Mouse (Mus musculus) ES-E14 (cell line): ENCODE data around the gene Antxr1. TPM values are rescaled to one million over a fixed set of nuclear protein-coding genes. Genes with fewer than 3 reads are reported as not detected.
A peak's percentile ranks its signal among the peaks of the same experiment; 100 is the strongest.

ENCODE experiments used
- DNase-seq: peaks from one replicate; pipeline ENCODE4 v3.0.0-alpha.2; 2013; ENCODE audit warnings: low read depth, low spot score
- H3K27ac ChIP-seq: 2 replicates; pipeline ENCODE4 v1.5.1; 2012; ENCODE audit warnings: low read depth, mild to moderate bottlenecking, low read length, moderate library complexity, mixed read lengths; ENCODE audit not compliant: poor library complexity, insufficient read depth, severe bottlenecking
- H3K36me3 ChIP-seq: 2 replicates; pipeline ENCODE4 v1.6.1; 2012; ENCODE audit warnings: mild to moderate bottlenecking, low read length, moderate library complexity, mixed read lengths; ENCODE audit not compliant: control insufficient read depth, poor library complexity, insufficient read depth, severe bottlenecking
- H3K4me1 ChIP-seq, 2 experiments: fragments of 150-350 bp in 1 of 2; sonication (generic) in 1 of 2; 2 replicates each; pipeline ENCODE4 v1.6.1; 2012; ENCODE audit warnings: low read length in 2 of 2, mild to moderate bottlenecking in 1 of 2, mixed read lengths in 1 of 2; ENCODE audit not compliant: control insufficient read depth in 2 of 2, insufficient read depth in 2 of 2, poor library complexity in 1 of 2
- H3K4me3 ChIP-seq, 2 experiments: fragments of 150-350 bp in 1 of 2; sonication (generic) in 1 of 2; 2 replicates each; pipeline ENCODE4 v1.5.1; 2012; ENCODE audit warnings: low read length in 2 of 2, low read depth in 1 of 2, mild to moderate bottlenecking in 1 of 2, mixed read lengths in 1 of 2; ENCODE audit not compliant: insufficient read depth in 1 of 2, poor library complexity in 1 of 2, severe bottlenecking in 1 of 2
- H3K9ac ChIP-seq: 2 replicates; pipeline ENCODE4 v1.6.1; 2012; ENCODE audit warnings: low read depth, mild to moderate bottlenecking, low read length, mixed read lengths; ENCODE audit not compliant: poor library complexity, insufficient read depth, severe bottlenecking
- H3K9me3 ChIP-seq: fragments of 150-350 bp; sonication (generic); 2 replicates; pipeline ENCODE4 v1.6.1; 2012; ENCODE audit warnings: low read depth, mild to moderate bottlenecking, low read length; ENCODE audit not compliant: control insufficient read depth, insufficient read depth
- CHD2 ChIP-seq: IDR thresholded peaks from 2 replicates; pipeline ENCODE4 v1.6.1; 2014; ENCODE audit warnings: mild to moderate bottlenecking, low read depth, low read length, inconsistent platforms
- HCFC1 ChIP-seq: IDR thresholded peaks from 2 replicates; pipeline ENCODE4 v1.6.1; 2012; ENCODE audit warnings: low read length, inconsistent platforms, borderline replicate concordance; ENCODE audit not compliant: insufficient read depth
- MAFK ChIP-seq: IDR thresholded peaks from 2 replicates; pipeline ENCODE4 v1.6.1; 2014; ENCODE audit warnings: mild to moderate bottlenecking, low read depth, low read length, inconsistent platforms; ENCODE audit not compliant: insufficient read depth
- ZC3H11A ChIP-seq: IDR thresholded peaks from 2 replicates; pipeline ENCODE4 v1.6.1; 2012; ENCODE audit warnings: low read depth, mild to moderate bottlenecking, inconsistent platforms, low read length, borderline replicate concordance
- ZNF384 ChIP-seq: IDR thresholded peaks from 2 replicates; pipeline ENCODE4 v1.6.1; 2012; ENCODE audit warnings: low read depth, low read length, inconsistent platforms
- in situ Hi-C, 2 experiments: fragments of 600-800 bp; cut with MboI; formaldehyde crosslinking; loops; one replicate each; pipeline ENCODE4 v1.15.1; 2025; ENCODE audit warnings: low sequenced_read_pairs in 2 of 2, inconsistent platforms in 1 of 2; ENCODE audit not compliant: unreplicated experiment in 2 of 2
- total RNA-seq: library from RNA; depleted of rRNA; stranded (reverse); fragments of 300-350 nt; gene quantifications from 2 replicates; pipeline ENCODE4 v1.2.3, GENCODE M21; 2012

Antxr1 gene
- total RNA-seq, 1 experiment = 2.5 TPM

DNA sequence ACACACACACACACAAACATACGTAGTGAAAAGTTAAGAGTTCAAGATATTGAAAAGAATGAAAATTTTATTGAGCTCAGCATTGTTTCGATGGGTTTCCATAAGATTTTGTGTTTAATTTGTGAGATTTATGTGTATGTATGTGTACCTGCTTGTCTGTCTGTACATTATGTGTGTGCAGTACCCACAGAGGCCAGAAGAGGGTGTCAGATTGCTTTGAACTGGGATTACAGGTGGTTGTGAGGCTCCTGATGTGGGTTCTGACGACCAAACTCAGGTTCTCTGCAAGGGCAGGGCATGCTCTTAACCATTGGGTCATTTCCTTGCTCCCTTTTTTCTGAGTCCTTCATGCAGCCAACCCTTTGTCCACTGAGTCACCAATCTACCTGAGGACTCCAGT is 124.1 kb downstream of the Antxr1 start:
- H3K36me3 ChIP-seq = no peaks in the 10 kb centered on the region
- no peak overlapping the region for H3K27ac ChIP-seq
- peak; percentile 28 for DNase-seq
- H3K9ac ChIP-seq = no peak overlapping the region
- no peak overlapping the region for H3K4me3 ChIP-seq
- H3K4me1 ChIP-seq = no peaks in the 10 kb centered on the region
- no peaks in the 10 kb centered on the region for H3K9me3 ChIP-seq
- in situ Hi-C loops = no loop called here
- no peak for TF ChIP-seq CHD2
- TF ChIP-seq ZNF384 = no peak
- no peak for TF ChIP-seq MAFK
- no peak for TF ChIP-seq HCFC1
- TF ChIP-seq ZC3H11A = no peak

DNA sequence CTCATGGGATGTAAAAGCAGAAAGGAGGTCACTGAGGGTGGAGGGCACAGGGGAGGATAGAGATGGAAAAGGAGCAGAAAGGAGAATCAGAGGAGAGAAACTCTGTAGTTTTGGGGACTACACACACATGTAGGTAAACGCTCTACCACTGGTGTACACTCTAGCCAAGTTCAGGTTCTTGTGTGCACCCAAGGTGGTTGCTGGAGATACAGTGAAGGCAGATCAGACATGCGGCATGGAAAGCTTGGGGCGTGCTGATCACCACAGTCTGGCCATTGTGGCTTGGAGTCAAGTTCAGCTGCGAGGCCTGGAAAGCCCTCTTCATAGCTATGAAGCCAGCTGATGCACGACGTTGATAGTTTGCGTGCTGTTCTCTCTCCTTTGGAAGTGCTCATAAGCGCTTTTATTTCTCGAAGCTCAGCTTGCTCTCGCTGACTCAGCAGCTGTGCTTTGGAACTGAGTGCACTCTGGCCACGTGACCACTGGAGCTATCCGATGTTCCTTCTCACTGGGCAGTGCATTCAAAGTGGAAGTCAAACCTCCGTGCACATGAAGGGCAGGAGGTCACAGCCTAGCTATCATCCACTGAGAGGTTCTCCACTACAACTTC is 128.1 kb downstream of the Antxr1 start:
- peaks cover 2% of the 10 kb centered on the region in 2 experiments; a peak in 1 of 4 replicates for H3K4me1 ChIP-seq
- no peaks in the 10 kb centered on the region for H3K36me3 ChIP-seq
- in situ Hi-C loops = no loop called here
- no peak for DNase-seq
- TF ChIP-seq HCFC1 (no peak), CHD2 (no peak), ZC3H11A (no peak), ZNF384 (no peak), MAFK (peak; percentile 78)
- no peak overlapping the region for H3K27ac ChIP-seq
- H3K4me3 ChIP-seq = no peak overlapping the region
- H3K9me3 ChIP-seq = no peaks in the 10 kb centered on the region
- H3K9ac ChIP-seq = no peak overlapping the region

DNA sequence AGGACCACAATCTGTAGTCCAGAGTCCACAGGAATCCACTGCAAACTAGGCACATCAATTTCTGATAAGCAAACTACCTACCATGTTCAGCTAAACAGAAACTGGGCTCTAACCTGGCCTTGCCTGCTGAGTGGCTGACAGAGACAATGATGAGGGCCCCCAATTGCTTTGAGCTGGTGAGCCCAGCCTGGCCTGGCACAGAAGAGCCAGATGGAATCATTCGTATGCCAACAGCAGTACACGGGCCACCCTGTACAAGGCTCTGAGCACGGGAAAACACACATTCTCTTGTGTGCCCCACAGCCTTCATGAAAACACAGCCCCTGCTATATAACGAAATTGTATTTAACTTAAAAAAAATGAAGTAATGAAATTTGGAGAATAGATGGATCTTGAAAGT is 128.8 kb downstream of the Antxr1 start:
- Histone ChIP-seq H3K9me3 (no peaks in the 10 kb centered on the region), H3K4me1 (peaks cover 2% of the 10 kb centered on the region in 2 experiments; a peak in 1 of 4 replicates), H3K4me3 (no peak overlapping the region), H3K36me3 (no peaks in the 10 kb centered on the region), H3K27ac (no peak overlapping the region), H3K9ac (no peak overlapping the region)
- no peak for TF ChIP-seq CHD2
- no peak for TF ChIP-seq MAFK
- in situ Hi-C loops = no loop called here
- DNase-seq = no peak

DNA sequence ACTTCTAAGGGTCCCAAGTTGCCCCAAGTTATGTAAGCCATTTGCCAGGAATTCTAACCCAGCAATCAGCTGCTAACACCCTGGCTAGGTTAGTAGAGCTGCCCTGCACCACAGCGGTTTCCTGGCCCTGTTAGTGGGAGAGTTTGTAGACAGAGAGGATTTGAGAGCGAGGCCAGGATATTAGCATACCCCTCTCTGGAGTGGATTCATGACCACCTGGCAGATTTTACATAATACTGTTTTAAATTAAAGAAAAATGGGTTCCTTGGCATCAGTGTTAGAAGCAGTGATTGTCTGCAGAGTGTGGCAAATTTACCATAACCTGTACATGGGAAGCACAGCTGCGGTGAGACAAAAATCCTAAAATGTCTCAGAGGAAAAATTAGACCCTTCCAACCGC is 132.2 kb downstream of the Antxr1 start:
- in situ Hi-C loops = no loop called here
- no peak overlapping the region for H3K9ac ChIP-seq
- no peak for TF ChIP-seq ZNF384
- TF ChIP-seq HCFC1 = no peak
- TF ChIP-seq CHD2 = no peak
- TF ChIP-seq ZC3H11A = no peak
- TF ChIP-seq MAFK = no peak
- no peaks in the 10 kb centered on the region for H3K36me3 ChIP-seq
- no peak for DNase-seq
- no peak overlapping the region for H3K4me3 ChIP-seq
- peaks cover 2% of the 10 kb centered on the region in 2 experiments; a peak in 1 of 4 replicates for H3K4me1 ChIP-seq
- no peak overlapping the region for H3K27ac ChIP-seq
- H3K9me3 ChIP-seq = no peaks in the 10 kb centered on the region

DNA sequence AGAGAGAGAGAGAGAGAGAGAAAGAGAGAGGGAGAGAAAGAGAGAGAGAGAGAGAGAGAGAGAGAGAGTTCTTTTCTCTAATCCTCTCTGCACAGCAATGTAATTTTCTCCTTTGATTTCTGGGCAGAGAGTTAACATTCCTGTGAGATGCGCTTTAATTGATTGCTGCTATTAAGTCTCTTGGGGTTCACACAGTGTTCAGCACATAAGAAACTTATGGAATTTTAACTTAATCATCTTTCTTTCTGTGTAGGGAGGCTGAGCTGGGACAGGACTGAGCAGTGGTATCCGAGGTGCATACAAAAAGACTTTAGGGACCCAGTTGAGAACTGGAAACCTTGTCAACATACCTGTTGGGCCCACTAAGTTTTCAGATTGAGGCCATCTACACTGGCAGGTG is 132.6 kb downstream of the Antxr1 start:
- Histone ChIP-seq H3K9me3 (no peaks in the 10 kb centered on the region), H3K4me1 (peaks cover 2% of the 10 kb centered on the region in 2 experiments; a peak in 1 of 4 replicates), H3K9ac (no peak overlapping the region), H3K36me3 (no peaks in the 10 kb centered on the region), H3K27ac (no peak overlapping the region), H3K4me3 (no peak overlapping the region)
- in situ Hi-C loops = no loop called here
- TF ChIP-seq MAFK (no peak), CHD2 (no peak), ZNF384 (no peak), ZC3H11A (no peak), HCFC1 (no peak)
- DNase-seq = no peak
